Mouse (Mus musculus) liver, embryonic 11.5 days (tissue): ENCODE data around the gene Atp2b1. TPM values are rescaled to one million over a fixed set of nuclear protein-coding genes. Genes with fewer than 3 reads are reported as not detected.

ENCODE experiments used
- ATAC-seq: fragments of 200-750 bp; cut with Nextera tagmentation; replicated peaks from 2 replicates; pipeline ENCODE4 v1.8.0; 2017; ENCODE audit warnings: moderate number of reproducible peaks, mild to moderate bottlenecking, moderate TSS enrichment, moderate library complexity; ENCODE audit not compliant: low FRiP score
- DNase-seq: peaks from one replicate; pipeline ENCODE4 v3.0.0-alpha.2; 2017; ENCODE audit warnings: low spot score
- H3K27ac ChIP-seq: fragments of 300-500 bp; sonication (generic); 2 replicates; pipeline ENCODE4 v1.5.1; 2014; ENCODE audit warnings: mild to moderate bottlenecking, low read depth, low read length, control low read depth
- H3K27me3 ChIP-seq: fragments of 300-500 bp; sonication (generic); replicated peaks from 2 replicates; pipeline ENCODE4 v1.6.1; 2014; ENCODE audit warnings: low read length, mixed read lengths; ENCODE audit not compliant: control insufficient read depth, insufficient read depth
- H3K36me3 ChIP-seq: fragments of 300-500 bp; sonication (generic); 2 replicates; pipeline ENCODE4 v1.6.1; 2014; ENCODE audit warnings: mild to moderate bottlenecking, low read length, moderate library complexity, mixed read lengths; ENCODE audit not compliant: control insufficient read depth, insufficient read depth
- H3K4me1 ChIP-seq: fragments of 300-500 bp; sonication (generic); replicated peaks from 2 replicates; pipeline ENCODE4 v1.6.1; 2014; ENCODE audit warnings: low read length, mixed read lengths; ENCODE audit not compliant: control insufficient read depth, insufficient read depth
- H3K4me2 ChIP-seq: fragments of 300-500 bp; sonication (generic); 2 replicates; pipeline ENCODE4 v1.6.1; 2014; ENCODE audit warnings: mild to moderate bottlenecking, control low read depth, moderate library complexity
- H3K4me3 ChIP-seq: fragments of 300-500 bp; sonication (generic); 2 replicates; pipeline ENCODE4 v1.5.1; 2014; ENCODE audit warnings: low read depth, low read length, control low read depth
- H3K9ac ChIP-seq: fragments of 300-500 bp; sonication (generic); 2 replicates; pipeline ENCODE4 v1.6.1; 2014; ENCODE audit warnings: low read depth, low read length, control low read depth
- H3K9me3 ChIP-seq: fragments of 300-500 bp; sonication (generic); 2 replicates; pipeline ENCODE4 v1.6.1; 2016; ENCODE audit warnings: low read length, inconsistent platforms, mixed read lengths; ENCODE audit not compliant: control insufficient read depth
- WGBS: fragments of 180-500 bp; shearing (Covaris S2); extraction: QIAGEN DNeasy Blood & Tissue Kit; methylation state at CpG from one replicate; pipeline ENCODE4 v1.1.7; 2014; 5-methylcytosine and 5-hydroxymethylcytosine counted together
- polyA plus RNA-seq: library from polyadenylated mRNA; unstranded; fragments of >200 nt; fragmentation: Nextera tagmentation; extraction: Ambion mirVana; gene quantifications from 2 replicates; pipeline ENCODE4 v1.2.1, GENCODE M21; 2014

The Atp2b1 gene
- polyA plus RNA-seq, 1 experiment from 2014 or later: 71.9 TPM

GRCm38 (mm10) chr10:98929444-98929843, 15.2 kb downstream of the Atp2b1 start:
- H3K9ac ChIP-seq: no peak overlapping the region
- ATAC-seq (no peak), DNase-seq (no peak)
- 66% methylated on average over 7 of the region's 7 CpGs for WGBS
- no peak overlapping the region for H3K4me3 ChIP-seq
- no peak overlapping the region for H3K4me2 ChIP-seq
- H3K27ac ChIP-seq: no peak overlapping the region
- peaks cover 17% of the 10 kb centered on the region for H3K4me1 ChIP-seq
- no peaks in the 10 kb centered on the region for H3K27me3 ChIP-seq
- H3K36me3 ChIP-seq: peaks cover 6% of the 10 kb centered on the region; the same call in 1 of the 2 replicates
- no peaks in the 10 kb centered on the region for H3K9me3 ChIP-seq

- H3K4me3 ChIP-seq: no peak overlapping the region
- no peak for DNase-seq
These were observed 15.9 kb downstream of the Atp2b1 start for GRCm38 (mm10) chr10:98930143-98930542.

GRCm38 (mm10) chr10:98940137-98940536, 25.9 kb downstream of the Atp2b1 start:
- Histone ChIP-seq H3K27me3 (no peaks in the 10 kb centered on the region), H3K4me3 (no peak overlapping the region), H3K4me1 (no peaks in the 10 kb centered on the region), H3K36me3 (no peaks in the 10 kb centered on the region), H3K27ac (no peak overlapping the region), H3K9me3 (no peaks in the 10 kb centered on the region), H3K4me2 (no peak overlapping the region), H3K9ac (no peak overlapping the region)
- ATAC-seq (no peak), DNase-seq (no peak)
- 85% methylated on average over 4 of the region's 4 CpGs for WGBS

More at GRCm38 (mm10) chr10:98930143-98930542, 15.9 kb downstream of the Atp2b1 start:
- Histone ChIP-seq H3K9ac (no peak overlapping the region), H3K27me3 (no peaks in the 10 kb centered on the region), H3K4me2 (no peak overlapping the region), H3K9me3 (no peaks in the 10 kb centered on the region), H3K27ac (no peak overlapping the region), H3K36me3 (peaks cover 6% of the 10 kb centered on the region; the same call in 1 of the 2 replicates), H3K4me1 (peaks cover 17% of the 10 kb centered on the region)
- peak; percentile 61; the same call in 1 of the 2 replicates for ATAC-seq
- 45% methylated on average over 11 of the region's 11 CpGs for WGBS

GRCm38 (mm10) chr10:98940799-98941198, 26.6 kb downstream of the Atp2b1 start:
- DNase-seq: no peak
- Histone ChIP-seq H3K27me3 (no peaks in the 10 kb centered on the region), H3K4me2 (no peak overlapping the region), H3K36me3 (no peaks in the 10 kb centered on the region), H3K9ac (no peak overlapping the region), H3K4me3 (no peak overlapping the region), H3K9me3 (no peaks in the 10 kb centered on the region), H3K27ac (no peak overlapping the region), H3K4me1 (no peaks in the 10 kb centered on the region)
- no peak for ATAC-seq
- WGBS: 79% methylated on average over 2 of the region's 2 CpGs

- WGBS: 61% methylated on average over 6 of the region's 6 CpGs
- H3K27me3 ChIP-seq: no peaks in the 10 kb centered on the region
- H3K9ac ChIP-seq: no peak overlapping the region
- H3K27ac ChIP-seq: no peak overlapping the region
- DNase-seq (no peak), ATAC-seq (no peak)
- peaks cover under 1% of the 10 kb centered on the region for H3K4me1 ChIP-seq
- no peaks in the 10 kb centered on the region for H3K9me3 ChIP-seq
- H3K4me2 ChIP-seq: no peak overlapping the region
- no peak overlapping the region for H3K4me3 ChIP-seq
- no peaks in the 10 kb centered on the region for H3K36me3 ChIP-seq
These were observed 27.8 kb downstream of the Atp2b1 start for GRCm38 (mm10) chr10:98941991-98942390.

- H3K9me3 ChIP-seq: no peaks in the 10 kb centered on the region
- H3K9ac ChIP-seq: no peak overlapping the region
- 86% methylated on average over 8 of the region's 8 CpGs for WGBS
- no peak overlapping the region for H3K4me2 ChIP-seq
- peaks cover 9% of the 10 kb centered on the region for H3K4me1 ChIP-seq
- H3K36me3 ChIP-seq: no peaks in the 10 kb centered on the region
- ATAC-seq (no peak), DNase-seq (no peak)
- H3K4me3 ChIP-seq: no peak overlapping the region
- no peaks in the 10 kb centered on the region for H3K27me3 ChIP-seq
- no peak overlapping the region for H3K27ac ChIP-seq
These were observed 28.8 kb downstream of the Atp2b1 start for GRCm38 (mm10) chr10:98942999-98943398.

GRCm38 (mm10) chr10:98943894-98944293, 29.7 kb downstream of the Atp2b1 start:
- Histone ChIP-seq H3K27ac (no peak overlapping the region), H3K4me2 (no peak overlapping the region), H3K9ac (no peak overlapping the region), H3K9me3 (no peaks in the 10 kb centered on the region), H3K36me3 (no peaks in the 10 kb centered on the region), H3K4me1 (peaks cover 14% of the 10 kb centered on the region), H3K27me3 (no peaks in the 10 kb centered on the region), H3K4me3 (no peak overlapping the region)
- ATAC-seq (no peak), DNase-seq (no peak)
- whole genome bisulfite sequencing: 89% methylated on average over 8 of the region's 8 CpGs

- ATAC-seq (no peak; the same call in 1 of the 2 replicates), DNase-seq (no peak)
- Histone ChIP-seq H3K4me3 (no peak overlapping the region), H3K9me3 (no peaks in the 10 kb centered on the region), H3K4me2 (no peak overlapping the region), H3K36me3 (no peaks in the 10 kb centered on the region), H3K27ac (no peak overlapping the region), H3K27me3 (no peaks in the 10 kb centered on the region), H3K9ac (no peak overlapping the region), H3K4me1 (peaks cover 29% of the 10 kb centered on the region)
- WGBS: 82% methylated on average over 9 of the region's 9 CpGs
These were observed 32.0 kb downstream of the Atp2b1 start for GRCm38 (mm10) chr10:98946031-98946791.

GRCm38 (mm10) chr10:98947206-98947605, 33.0 kb downstream of the Atp2b1 start:
- Histone ChIP-seq H3K27ac (no peak overlapping the region), H3K27me3 (no peaks in the 10 kb centered on the region), H3K4me1 (peaks cover 32% of the 10 kb centered on the region), H3K9ac (no peak overlapping the region), H3K4me2 (no peak overlapping the region), H3K4me3 (no peak overlapping the region), H3K9me3 (no peaks in the 10 kb centered on the region), H3K36me3 (no peaks in the 10 kb centered on the region)
- 30% methylated on average over 2 of the region's 2 CpGs for WGBS
- ATAC-seq (no peak), DNase-seq (no peak)
